Mouse (Mus musculus): ENCODE results near the gene Mcl1.
A peak's percentile ranks its signal among the peaks of the same experiment; 100 is the strongest.
"Not testable (repeated sequence)": the region's sequence is repeated elsewhere in the genome, so short reads cannot be mapped to it uniquely, and the experiment has no call there.

Gene Mcl1

DNA sequence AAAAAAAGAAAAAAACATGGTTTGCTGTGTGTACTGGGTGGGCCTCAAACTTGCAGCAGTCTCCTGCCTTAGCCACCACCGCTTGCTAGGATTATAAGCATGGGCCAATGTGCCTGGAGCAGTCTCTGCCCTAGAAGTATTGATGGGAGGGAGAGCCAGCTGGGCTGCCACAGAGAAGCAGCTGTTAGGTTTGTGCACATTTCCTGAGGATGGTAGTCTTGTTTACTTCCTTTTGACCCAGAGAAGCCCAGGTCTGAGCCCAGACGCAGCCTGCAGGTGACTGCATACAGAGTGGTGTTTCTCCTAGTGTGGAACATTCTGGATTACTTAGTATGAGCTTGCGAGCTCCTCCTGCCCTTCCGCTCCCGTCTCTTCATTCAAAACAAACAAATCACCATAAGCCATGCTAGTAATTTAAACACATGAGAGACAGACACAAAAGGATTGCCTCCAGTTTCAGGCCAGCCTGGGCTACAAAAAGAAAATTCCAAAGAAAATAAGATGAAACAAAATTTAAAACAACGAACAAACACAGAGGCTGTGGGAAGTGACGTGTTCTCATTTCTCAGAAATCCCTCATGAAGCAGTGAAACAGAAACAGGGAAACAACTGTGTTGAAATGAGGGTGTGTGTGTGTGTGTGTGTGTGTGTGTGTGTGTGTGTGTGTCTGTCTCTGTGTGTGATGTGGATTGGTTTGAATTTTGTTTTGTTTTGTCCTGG, 10.2 kb downstream of the Mcl1 start:
- no peak for DNase-seq

DNA sequence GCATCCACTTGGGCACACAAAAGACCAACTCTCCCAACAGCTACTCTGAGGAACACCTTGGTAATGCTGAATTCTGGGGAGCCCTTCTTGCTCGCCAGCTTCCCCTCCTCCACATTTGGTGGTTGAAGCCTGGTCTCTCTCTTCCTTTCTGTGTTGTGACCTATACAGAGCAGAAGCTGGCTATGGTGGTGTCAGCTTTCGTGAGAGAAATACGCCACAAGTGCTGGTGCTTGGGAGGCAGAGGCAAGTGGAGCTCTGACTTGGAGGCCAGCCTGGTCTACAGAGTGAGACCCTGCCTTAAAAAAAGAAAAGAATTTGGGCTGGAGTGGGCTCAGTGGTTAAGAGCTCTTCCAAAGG, 10.7 kb downstream of the Mcl1 start:
- DNase-seq, result no peak

DNA sequence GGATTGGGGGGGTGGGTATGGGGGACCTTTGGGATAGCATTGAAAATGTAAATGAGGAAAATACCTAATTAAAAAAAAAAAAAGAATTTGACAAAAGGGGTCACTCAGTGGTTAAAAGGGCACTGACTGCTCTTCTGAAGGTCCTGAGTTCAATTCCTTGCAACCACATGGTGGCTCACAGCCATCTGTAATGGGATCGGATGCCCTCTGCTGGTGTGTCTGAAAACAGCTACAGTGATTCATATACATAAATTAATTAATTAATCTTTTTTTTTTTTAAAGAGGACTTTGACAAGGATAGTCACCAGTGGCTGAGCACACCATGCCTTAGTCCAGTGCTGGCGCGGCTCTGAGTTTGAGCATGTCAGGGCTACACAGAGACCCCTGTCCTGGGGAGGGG, 11.8 kb downstream of the Mcl1 start:
- not testable (repeated sequence) for DNase-seq

DNA sequence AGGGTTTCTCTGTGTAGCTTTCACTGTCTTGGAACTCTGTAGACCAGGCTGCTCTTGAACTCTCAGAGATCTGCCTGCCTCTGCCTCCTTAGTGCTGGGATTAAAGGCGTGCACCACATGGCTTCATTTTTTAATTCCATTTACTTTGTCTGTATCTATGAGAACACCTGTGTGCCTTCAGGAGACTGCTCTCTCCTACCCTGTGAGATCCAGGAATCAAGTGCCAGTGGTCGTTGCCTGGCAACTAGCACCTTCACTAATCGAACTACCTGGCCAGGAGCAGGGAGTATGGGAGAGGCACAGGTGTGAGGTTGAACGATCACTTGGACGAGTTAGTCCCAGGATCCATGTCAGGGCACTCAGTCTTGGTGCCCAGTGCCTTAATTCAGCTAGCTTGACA, 12.6 kb downstream of the Mcl1 start:
- no peak for DNase-seq

DNA sequence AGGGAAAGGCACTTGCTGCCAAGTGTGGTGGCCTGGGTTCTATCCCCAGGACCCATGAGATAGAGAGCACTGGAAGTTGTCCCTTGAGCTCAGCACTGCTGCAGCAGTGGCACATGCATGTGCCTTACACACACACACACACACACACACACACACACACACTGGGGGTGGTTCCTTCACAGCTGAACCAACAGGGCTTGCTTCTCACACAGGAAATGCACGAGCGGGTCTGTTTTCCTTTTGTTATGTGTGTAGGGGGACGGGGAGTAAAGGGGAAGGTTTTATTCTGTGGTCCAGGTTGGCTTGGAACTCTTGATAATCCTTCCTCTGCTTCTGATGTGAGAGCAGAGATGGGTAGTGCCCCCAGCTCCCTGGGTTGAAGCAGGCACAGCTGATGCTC, 13.9 kb downstream of the Mcl1 start:
- no peak for DNase-seq

DNA sequence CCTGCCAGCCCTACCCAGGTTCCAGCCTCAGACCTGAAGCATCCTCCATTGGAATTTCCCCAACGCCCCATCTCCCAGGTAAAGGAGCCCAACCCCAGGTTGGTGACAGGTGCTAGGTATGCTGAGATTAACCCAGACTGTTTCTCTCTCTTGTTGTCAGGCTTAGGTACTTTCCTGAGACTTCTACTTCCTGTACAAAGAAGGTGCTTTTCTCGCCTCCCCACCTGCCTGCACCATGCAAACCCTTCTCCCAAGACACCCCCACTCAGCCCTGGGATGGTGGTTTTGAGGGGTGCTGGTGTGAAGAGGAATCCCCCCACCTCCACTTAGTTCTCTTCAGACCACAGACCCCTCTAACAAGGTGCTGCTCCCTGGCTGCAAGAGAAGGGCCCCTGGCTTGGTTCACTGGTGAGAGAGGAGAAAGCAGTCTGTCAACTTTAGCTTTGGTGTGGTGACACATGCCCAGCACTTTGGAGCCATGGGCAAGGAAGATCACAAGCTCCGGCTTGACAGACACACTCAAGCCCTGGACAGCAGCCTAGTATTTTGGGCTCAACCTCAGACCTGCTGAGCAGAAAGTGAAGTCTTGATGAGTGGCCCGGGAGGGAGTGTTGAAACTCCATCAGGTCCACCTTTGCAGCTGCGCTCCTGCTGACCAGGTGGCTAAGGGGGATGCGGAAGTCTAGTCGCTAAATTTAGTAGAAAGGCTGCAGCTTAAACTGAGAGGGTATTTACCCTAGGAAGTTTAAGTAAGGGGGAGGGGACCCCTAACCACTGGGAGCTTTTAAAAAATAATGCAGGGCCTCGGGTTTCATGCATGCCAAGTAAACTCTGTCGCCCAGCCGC, 14.5 kb downstream of the Mcl1 start:
- no peak for DNase-seq

DNA sequence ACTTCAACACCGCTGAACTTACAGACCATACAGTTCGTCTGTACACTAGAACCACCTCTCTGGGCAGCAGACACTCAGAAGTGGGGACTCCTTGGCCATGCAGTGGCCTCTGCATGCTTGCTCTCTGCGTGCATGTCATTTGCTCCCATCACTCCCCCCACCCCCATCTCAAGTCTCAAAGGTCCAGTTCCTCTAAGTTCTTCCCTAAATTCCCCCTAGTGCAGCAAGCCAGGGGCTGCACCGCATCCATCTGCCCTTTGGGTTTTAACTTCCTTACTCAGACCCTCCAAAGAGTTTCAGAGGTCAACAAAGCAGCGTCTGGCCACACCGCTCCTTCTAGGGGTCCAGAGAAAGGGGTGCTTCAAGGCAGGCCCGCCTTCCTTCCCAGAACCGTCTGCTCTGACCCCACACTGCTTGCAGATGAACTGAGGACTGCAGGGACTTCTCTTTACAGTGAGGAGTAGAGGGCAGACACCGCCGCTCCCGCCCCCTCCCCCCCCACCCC, 15.2 kb downstream of the Mcl1 start:
- DNase-seq, result no peak

DNA sequence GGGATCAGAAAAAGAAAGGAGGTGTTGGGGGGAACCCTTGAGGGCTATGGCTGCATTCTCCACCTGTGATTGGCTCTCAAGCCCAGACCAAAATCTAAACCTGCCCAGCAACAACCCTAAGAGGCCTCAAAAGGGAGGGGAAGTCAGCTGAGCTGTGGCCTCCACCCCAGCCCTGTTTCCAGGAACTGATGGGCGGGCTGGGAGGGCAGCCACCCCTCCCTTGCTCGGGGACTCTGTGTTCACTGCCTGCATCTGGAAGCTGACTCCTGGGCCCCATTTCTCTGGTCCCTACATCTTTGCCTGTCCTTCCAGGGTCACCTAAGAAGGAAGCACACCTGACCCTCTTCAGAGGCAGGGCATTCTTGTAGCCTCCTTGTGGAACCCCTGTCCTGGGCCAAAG, 15.6 kb downstream of the Mcl1 start:
- DNase-seq, result no peak

DNA sequence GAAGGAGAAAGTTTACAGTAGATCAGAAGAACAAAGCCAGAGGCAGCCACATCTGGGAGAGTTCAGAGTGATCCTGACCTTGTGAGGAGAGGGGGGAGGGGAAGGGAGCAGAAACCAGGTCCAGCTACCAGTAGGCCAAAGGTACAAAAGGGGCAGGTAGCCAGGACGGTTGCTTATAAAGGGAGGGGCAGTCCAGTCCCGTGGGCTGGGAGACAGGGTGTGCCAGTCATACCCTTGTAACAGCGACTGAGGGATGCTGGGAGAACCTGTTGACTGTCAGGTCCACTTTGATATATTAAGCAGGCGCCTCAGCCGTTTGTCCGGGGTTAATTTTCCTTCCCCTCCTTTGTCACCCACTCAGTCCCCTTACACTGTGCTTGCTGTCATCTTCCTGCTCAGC, 16.2 kb downstream of the Mcl1 start:
- no peak for DNase-seq

DNA sequence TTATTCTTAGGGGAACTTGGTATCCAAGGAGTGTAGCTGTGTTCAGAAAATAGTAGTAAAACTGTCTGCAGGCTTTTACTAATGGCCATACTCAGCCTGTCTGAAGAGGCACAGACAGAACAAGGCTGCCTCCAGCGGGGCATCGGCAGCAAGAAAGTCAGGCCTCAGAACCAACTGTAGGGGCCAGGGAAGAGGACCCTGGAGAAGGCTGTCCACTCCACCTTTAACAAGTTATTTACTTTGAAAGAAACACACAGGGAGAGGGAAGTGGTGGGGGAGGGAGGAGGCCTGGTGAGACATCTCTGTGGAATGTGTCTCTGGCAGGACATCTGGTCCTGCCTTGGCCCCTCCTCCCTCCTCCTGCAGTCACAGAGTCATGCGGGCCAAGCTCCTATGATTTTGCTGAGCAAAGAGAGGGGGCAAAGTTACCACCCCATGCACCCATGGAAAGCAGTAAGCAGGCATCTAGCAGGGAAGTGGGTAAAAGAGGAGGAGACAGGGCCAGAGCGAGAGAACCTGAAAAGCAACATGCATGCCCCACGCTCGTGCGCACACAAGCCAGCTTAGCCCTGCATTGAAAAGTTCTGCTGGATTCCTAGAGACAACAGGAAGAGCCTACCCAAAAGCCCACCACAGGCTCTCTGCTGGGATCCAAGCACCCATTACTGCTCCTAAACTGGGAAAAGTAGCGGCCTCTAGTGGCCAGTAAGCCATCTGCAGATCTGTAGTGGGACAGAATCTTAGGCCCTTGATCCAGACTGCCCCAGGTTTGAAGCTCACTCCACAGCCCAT, 16.9 kb downstream of the Mcl1 start:
- DNase-seq, result peak; percentile 53

DNA sequence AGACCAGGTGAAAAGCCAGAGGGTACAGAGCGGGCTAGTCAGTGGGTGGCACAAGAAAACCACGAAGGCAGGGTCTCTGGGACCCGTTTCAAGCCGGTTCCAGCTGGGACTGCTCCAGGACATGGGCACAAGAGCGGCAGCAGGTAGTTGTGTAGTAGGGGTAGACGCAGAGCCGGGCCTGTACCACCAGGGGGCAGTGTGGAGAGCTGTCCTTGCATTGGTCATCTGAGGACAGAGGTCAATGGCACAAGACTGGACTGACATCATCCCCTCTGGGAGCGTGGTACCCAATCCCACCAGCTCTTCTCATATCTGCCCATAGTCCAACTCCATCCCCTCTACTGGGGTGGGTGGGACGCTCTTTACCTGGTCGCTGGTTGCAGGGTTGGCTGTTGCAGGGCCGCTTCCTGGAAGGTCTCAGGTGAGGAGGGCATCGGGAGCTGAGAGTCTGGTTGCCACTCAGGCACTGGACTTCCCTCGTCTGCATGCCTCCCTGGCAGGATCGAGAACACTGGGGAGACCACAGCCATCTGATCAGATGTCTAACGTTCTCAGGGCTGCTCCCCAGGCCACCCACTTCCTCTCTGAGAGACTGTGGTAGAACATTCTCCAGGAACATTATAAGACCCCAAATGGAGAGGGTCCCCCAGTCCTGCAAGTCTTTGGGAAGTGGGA, 18.3 kb downstream of the Mcl1 start:
- peak; percentile 57 for DNase-seq

DNA sequence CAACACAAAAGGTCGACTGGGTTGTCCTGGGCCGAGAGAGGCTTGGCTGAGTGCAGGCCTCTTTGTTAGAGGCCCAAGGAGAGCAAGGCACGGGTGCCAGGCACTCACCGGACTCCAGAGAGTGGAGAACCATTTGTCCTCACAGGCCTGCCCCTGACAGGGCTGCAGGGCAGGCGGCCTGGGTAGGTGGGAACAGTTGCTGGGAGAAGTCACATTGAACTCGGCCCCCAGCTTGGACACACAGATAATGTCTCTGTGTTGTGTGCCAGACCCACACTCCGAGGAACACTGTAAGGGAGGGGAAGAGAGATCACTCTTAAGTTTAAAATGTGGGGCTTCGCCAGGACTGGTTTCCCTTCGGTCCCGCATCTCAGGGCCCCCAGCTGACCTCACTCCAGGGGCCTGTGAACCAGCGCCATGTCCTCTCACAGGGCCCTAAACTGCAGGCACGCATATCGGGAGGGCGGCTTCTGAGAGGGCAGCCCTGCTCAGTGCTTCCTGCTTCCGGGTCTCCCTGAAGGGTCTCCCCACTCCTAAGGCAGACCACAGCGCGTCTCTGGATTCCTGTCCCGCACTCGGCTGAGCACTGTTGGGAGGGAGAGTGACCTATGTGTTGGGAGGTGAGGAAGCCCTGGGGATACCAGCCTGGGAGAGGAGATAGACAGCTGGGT, 19.0 kb downstream of the Mcl1 start:
- no peak for DNase-seq

DNA sequence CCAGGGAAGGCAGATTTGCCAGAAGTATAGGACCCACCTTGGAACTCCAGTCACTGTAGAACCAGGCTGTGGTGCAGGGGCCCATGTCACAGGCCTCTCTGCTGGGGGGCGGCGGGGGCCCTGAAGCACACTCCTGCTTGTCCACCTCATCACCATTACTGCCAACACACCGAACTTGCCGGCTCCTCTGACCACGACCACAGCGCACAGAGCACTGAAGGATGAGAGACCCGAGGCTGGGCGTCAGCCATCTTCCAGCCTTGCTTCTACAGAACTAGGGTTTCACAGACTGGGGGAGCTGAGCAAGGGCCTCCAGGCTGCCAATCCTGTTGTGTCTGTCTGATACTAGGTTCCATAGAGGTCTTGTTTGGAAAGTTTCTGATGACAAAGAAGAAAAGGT, 21.0 kb downstream of the Mcl1 start:
- no peak for DNase-seq

DNA sequence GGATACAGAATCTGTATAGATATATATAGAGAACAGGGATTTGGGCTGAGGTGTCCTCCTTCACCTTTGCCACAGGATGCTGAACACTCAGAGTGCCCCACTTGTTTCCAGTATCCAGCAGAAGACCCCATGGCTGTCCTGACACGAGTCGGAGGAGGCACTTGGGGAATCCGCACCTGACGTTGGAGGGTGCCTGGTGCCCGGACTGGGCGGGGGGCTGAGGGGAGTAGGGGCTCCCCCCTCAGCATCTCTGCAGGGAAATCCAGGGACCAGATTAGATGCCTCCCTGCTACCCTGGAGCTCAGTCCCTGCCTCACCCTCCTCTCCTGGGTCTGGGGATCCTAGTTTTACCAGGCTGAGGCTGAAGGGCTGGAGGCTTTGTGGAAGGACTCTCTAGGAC, 22.1 kb downstream of the Mcl1 start:
- no peak for DNase-seq

DNA sequence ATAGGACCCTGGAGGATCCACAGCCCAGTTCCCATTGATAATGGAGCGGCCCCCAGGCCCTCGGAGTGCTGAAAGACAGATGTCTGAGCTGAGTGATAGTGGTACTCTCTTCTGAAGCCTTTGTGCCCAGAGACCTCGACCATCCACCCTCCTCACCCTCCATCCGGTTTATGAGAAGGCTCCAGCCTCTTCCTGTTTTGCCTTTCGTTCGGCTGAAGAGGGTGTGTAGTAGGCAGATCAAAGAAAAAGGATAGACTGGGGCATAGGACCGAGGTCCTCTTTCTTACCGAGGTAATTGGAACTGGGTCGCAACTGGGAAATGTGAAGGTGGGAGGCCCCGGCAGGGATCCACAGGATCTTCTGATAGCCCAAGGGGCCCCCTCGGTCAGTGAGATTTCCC, 22.8 kb downstream of the Mcl1 start:
- no peak for DNase-seq

DNA sequence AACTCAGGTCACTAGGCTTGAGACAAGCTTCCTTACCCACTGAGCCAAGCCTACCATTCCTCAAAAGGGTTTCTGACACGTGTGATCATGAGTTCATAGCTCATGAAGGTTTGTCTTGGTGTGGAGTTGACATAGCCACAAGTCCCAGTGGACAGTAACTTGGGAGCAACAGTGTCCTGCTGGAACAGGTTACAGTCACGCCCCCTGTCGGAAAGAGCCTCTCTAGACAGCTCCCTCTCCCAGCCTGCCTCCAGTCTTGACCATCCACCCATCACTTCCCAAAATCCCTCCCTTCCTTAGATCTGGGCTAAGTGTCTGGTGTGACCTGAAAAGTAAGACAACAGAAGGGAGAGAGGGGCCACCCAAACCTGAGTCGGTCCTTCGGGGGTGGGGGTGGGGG, 24.3 kb downstream of the Mcl1 start:
- no peak for DNase-seq

DNA sequence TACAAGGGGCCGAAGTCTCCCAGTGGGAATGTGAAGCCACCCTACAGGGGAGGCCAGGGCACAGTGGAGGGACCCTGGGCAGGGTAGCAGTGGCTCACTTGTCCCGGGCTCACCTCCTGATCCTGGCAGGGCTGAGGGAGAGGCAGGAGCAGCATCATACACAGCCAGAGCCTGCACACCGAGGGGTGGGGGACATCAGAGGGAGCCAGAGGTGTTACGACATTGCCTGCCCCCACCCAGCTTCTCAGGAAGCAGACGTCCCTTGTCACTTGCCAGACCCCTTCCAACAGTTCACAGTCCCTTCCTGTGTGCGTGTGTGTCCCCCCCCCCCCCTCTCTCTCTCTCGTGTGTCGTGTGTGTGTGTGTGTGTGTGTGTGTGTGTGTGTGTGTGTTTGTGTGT, 26.3 kb downstream of the Mcl1 start:
- DNase-seq, result no peak

DNA sequence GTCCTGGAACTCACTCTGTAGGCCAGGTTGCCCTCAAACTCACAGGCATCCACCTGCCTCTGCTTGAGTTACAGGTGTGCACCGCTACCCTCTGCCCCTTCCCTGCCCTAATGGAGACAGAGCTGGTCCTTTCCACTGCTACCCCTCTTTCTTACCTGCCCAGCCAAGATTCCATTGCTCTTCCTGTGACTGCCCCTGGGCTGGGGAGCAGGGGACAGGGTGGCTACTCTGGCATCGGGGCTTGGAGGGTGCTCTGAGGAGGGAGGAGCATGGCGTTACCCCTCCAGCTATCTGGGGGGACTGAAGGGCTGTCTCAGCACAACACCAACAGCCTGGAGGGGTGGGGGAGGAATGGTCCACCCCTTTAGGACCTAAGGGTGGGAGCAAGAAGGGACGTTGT, 26.7 kb downstream of the Mcl1 start:
- DNase-seq, result no peak

DNA sequence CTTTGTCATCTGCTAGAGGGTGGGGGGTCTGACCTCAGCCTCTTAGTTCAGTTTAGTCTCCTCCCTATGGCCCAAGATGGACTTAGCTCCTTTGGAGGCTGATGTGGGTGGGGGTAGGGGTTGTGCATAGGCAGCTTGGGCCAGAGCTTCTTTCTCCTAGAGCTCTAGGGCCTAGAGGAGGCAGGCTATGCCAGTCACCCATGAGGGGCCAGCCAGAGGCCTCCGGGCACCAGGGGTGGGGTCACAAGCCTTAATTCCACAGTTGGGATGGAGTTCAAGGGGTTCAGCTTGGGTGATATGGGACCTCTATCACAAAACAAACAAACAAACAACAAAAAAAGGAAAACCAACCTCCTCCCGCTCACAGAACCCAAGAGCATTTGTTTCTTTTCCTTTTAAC, 27.1 kb downstream of the Mcl1 start:
- DNase-seq, result no peak

DNA sequence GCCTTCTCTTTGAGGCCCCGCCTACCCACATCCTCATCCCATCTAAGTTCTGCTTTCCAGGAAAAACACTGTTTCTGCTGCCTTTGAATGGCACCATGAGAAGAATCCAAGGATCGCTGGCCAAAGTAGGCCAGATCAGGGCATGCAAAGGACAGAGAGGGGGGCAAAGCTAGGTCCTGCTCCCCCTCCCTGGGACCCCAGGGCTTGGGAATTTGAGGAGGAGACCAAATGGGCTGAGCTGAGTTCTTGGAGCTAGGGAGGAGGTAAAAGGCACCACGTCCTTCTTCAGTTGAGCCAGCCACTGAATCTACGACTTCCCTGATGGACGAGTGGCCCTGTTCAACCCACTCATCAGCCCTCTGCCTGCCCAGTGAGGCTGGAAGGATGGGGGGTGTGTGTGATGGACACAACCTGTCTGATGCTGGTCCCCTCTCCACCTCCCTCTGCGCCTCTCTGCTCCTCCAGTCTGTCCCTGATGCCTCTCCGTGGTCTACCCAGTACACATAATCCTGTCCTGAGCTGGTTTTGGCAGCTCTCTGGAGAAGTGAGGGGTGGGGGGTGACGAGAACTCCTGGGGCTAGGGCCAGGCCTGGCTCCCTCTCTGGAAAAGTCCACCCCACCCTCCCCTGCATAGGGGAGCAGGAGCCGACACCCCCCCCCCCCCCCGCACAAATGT, 28.0 kb downstream of the Mcl1 start:
- no peak for DNase-seq

DNA sequence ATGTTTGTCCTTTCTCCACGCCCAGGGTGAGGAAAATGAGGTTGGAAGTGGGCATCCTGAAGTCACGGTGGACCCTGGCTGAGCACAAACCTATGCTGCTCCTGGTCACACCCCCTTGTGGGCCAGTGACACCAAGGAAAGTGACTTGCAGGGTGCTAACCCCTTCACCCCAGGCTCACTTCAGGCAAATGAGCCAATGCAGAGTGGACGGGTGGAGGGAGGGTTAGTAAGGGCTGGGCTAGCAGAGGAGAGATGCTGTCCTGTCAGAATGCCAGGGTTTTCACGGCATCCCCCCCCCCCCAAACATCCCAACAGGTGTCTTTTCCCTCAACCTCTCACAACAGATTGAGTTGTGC, 28.6 kb downstream of the Mcl1 start:
- no peak for DNase-seq

Measured in right cerebral cortex, postnatal 4 days (tissue).